Mouse (Mus musculus): ENCODE measurements around the gene Srpk2.
"Not testable (repeated sequence)": the region's sequence is repeated elsewhere in the genome, so short reads cannot be mapped to it uniquely, and the experiment has no call there.

The Srpk2 gene

GRCm38 (mm10) chr5:23568188-23568587 is 116.2 kb downstream of the Srpk2 start:
- DNase-seq (ENCODE audit: low spot score in 2 of 2), result no peak

DNA sequence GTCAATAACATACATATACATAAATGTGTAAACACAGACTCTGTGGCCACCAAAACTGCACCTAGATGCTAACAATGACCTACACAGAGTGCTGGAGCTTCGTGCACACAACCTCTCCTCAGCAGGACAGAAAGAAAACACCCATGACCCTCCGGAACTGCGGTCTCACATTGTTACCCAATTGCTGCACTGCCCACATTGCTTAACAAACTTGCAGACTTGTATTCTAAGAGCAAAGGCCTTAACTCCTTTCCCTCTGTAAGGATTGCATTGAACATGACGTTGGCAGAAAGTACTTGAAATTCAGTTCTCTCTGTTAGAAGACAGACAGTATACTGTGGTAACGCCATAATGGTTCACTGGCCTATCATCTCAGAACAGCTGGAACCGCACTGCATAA is 118.0 kb downstream of the Srpk2 start:
- DNase-seq (ENCODE audit: low spot score in 2 of 2), result no peak

DNA sequence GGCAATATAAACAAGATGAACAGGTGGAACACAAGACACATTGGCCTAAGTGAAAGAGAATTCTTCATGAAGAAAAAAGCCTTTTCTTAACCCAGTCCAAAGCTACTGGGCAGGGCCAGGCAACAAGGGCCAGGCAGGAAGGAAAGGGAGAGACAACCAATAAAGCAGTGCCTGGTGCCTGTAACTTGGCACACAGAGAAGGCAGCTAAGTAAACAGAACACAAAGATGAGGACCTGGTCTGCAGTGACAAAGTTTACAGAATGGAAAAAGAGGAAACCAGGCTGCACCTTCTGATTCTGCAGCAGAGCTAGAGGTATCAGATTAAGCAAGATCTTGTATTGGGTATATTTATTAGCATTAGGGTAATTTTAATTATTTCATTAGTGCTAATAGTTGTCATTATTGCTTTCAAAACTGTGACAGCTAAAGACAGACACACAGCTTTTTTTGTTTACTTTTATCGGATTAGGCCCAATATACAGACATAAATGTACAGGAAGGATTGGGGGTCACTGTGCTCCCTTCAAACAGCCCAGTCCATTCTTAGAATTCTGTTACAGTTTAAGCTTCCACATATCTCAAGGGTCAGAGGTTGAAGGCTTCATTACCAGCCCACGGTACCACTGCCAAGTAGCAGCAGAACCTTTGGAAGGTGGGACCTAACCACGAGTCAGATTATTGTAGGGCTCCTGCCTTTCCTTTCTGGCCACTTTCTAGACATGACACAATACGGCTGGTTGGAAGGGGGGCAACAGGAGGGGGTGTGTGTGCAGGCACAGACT is 121.9 kb downstream of the Srpk2 start:
- no peak for DNase-seq (ENCODE audit: low spot score in 2 of 2)

DNA sequence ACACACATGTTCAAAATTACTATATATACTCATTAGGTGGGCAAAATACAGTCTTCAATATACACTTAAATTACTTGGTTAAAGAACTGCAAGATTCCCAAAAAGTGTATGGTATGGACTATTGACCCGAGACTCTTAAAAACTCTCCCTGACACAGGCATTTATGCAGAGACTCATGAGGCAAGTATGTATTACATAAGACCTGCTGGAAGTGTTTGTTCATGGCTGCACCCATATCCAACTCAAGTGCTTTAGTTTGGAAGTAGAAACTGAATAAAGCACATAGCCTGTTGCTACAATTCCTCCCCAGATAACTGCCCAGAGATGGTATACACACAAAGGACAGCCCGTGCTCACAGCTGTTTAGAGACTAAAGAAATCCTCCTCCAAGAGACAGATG is 123.2 kb downstream of the Srpk2 start:
- no peak for DNase-seq (ENCODE audit: low spot score in 2 of 2)

GRCm38 (mm10) chr5:23560171-23560570 is 124.2 kb downstream of the Srpk2 start:
- DNase-seq (ENCODE audit: low spot score in 2 of 2), result no peak

GRCm38 (mm10) chr5:23556007-23556770 is 128.2 kb downstream of the Srpk2 start:
- no peak for DNase-seq (ENCODE audit: low spot score in 2 of 2)

DNA sequence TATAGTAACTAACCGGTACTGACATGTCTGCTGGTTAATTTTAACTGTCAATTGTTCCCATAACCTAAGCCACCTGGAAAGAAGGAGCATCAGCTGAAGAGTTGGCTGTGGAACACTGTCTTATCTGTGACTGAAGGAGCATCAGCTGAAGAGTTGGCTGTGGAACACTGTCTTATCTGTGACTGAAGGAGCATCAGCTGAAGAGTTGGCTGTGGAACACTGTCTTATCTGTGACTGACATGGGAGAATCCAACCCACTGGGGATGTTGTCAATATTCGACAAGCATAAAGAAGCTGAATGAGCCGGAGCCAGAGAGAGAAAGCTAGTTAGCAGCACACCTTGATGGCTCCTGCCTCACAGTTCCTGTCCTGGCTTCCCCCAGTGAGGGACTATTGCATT is 131.1 kb downstream of the Srpk2 start:
- DNase-seq (ENCODE audit: low spot score in 2 of 2), result not testable (repeated sequence)

DNA sequence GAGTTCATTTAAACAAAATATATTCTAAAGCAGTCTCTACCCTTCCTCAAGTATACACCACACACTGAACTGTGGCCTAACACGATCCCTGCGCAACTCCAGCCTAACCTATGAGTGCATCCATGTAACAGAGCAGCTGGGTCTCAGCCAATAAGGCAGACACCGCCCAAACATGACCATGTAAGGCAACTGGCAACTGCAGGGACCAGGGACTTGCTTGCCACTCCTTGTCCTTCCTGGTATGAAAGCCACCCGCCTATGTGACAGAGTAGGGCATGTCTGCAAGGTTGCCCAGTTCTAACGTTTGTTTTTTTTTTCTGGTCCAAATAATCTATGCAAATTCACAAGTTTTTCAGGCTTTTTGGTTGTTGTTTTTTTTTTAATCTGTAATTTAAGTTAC is 132.7 kb downstream of the Srpk2 start:
- DNase-seq (ENCODE audit: low spot score in 2 of 2), result no peak

DNA sequence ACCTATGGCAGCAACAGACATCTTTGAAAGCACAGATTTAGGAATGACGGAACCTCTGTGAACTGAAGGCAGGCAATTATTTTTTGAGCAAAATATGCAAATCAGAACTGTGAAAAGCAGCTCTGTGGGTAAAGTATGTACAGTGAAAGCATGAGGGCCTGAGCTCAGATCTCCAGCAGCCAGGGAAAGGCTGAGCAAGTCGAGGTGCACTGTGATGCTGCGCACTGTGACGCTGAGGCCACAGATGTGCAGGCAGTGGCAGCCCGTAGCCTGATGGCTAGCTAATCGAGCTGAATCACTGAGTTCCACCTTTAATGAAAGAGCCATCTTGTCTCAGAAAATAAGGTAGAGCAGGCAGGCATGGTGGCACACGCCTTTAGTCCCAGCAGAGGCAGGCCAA is 148.7 kb downstream of the Srpk2 start:
- DNase-seq (ENCODE audit: low spot score in 2 of 2), result no peak

GRCm38 (mm10) chr5:23531541-23532096 is 152.8 kb downstream of the Srpk2 start:
- DNase-seq (ENCODE audit: low spot score in 2 of 2), result no peak

- DNase-seq (ENCODE audit: low spot score in 2 of 2), result no peak
These were observed 153.3 kb downstream of the Srpk2 start for GRCm38 (mm10) chr5:23531100-23531499.

DNA sequence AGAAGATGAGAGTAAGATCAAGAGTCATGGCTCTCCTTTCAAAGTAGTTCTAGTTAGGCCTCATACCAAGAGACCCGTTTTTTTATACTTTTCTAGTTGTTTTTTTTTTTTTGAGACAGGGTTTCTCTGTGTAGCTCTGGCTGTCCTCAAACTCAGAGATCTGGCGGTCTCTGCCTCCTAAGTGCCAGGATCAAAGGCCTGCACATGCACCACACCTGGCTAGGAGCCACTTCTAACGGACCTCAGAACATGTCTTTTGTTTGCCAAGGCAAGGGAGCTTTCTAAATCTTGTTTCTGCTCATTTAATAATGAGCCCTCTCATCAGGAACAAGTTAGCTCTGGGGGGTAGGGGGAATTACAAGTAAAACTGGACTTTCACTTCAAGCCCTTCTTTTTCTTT is 159.8 kb downstream of the Srpk2 start:
- no peak for DNase-seq (ENCODE audit: low spot score in 2 of 2)

- DNase-seq (ENCODE audit: low spot score in 2 of 2), result no peak
These were observed 160.5 kb downstream of the Srpk2 start for GRCm38 (mm10) chr5:23523936-23524335.

DNA sequence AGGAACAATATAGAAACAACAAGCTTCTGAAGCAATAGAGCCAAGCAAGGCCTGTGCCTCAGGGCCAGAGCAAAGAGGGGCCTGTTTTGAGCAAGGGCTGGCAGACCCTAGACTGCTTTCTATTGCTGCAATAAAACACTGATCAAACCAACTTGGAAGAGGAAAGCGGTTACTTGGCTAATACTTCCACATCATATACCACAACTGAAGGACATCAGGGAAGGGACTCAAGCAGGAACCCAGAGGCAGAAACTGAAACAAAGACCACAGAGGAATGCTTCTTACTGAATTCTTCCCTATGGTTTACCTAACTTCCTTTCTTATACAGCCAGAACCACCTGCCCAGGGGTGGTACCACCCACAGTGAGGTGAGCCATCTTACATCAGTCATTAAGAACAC is 162.8 kb downstream of the Srpk2 start:
- no peak for DNase-seq (ENCODE audit: low spot score in 2 of 2)

DNA sequence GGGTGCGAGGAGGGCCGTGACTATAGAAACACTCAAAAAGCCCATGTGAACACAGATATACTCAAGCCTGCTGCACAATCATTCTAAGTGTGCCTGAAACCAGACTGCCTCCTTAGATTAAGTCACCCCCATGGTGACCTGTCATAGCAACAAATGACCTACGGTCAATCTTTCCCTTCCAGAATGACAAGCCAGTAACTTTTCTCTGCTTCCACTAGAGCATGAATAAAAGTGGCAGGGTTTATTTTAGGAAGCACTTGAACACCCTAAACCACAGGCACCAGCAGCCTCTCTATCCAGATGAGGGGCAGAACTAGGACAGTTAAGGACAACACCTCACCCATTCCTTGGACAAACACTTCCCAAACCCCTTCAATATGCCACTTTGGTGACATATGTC is 164.7 kb downstream of the Srpk2 start:
- DNase-seq (ENCODE audit: low spot score in 2 of 2), result no peak

DNA sequence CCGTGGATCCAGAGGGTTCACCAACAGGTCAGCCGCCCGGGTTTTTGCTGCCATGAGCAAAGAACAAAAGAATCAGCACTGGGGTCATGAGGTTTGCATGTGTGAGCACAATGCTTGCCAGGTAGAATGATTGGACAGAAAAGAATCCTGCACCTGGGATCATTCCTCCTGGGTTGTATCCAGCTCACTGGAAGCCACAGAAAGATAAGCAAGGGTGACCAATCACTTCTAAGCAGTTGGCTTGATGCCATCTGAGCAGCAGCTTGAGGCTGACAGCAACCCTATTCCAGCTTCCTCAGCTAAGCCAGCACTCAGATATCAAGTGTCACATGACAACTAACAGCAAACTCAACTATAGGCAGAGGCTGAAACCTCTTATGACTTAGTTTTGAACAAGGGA is 165.7 kb downstream of the Srpk2 start:
- DNase-seq (ENCODE audit: low spot score in 2 of 2), result no peak

GRCm38 (mm10) chr5:23517839-23518238 is 166.6 kb downstream of the Srpk2 start:
- no peak for DNase-seq (ENCODE audit: low spot score in 2 of 2)

GRCm38 (mm10) chr5:23516962-23517361 is 167.5 kb downstream of the Srpk2 start:
- DNase-seq (ENCODE audit: low spot score in 2 of 2), result no peak

GRCm38 (mm10) chr5:23515038-23515437 is 169.4 kb downstream of the Srpk2 start:
- no peak for DNase-seq (ENCODE audit: low spot score in 2 of 2)

GRCm38 (mm10) chr5:23513468-23513867 is 170.9 kb downstream of the Srpk2 start:
- no peak for DNase-seq (ENCODE audit: low spot score in 2 of 2)

- DNase-seq (ENCODE audit: low spot score in 2 of 2), result no peak
These were observed 171.9 kb downstream of the Srpk2 start for GRCm38 (mm10) chr5:23512556-23512955.

DNA sequence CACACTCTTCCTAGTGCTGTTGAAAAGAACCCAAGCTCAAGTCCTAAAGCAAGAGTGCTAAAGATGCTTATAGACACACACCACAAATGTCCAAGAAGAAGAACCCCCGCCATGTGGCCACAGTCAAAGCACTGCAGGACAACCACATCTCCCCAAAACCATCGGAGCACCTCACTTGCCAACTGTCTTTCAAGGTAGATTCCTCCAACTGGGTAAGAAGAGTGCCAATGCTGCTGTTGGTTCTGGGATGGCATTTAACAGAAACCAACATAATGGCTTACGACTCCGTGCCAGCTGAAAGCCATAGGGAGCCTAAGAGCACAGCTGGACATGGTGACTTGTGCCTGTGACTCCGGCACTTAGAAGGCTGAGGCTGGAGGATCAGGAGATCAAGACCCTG is 173.0 kb downstream of the Srpk2 start:
- DNase-seq (ENCODE audit: low spot score in 2 of 2), result no peak

DNA sequence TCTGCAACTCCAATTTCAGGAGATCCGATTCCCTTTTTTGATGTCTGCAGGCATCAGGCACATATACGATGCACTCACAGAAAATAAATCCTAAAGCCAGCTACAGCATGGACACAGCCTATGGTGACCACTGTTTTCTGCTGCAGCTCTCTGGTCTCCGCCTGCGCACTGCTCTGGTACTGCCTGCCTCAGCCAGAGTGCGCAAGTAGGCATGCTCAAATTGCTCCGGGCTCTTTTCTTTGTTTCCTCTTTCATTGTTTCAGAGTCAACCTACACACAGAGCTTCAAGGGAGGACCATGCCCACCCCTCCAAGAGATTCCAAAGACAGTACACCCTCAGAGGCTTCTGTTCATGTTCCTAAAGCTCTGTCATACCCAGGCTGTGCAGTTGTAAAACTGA is 175.8 kb downstream of the Srpk2 start:
- DNase-seq (ENCODE audit: low spot score in 2 of 2), result no peak
